In the genomic region with DNA sequence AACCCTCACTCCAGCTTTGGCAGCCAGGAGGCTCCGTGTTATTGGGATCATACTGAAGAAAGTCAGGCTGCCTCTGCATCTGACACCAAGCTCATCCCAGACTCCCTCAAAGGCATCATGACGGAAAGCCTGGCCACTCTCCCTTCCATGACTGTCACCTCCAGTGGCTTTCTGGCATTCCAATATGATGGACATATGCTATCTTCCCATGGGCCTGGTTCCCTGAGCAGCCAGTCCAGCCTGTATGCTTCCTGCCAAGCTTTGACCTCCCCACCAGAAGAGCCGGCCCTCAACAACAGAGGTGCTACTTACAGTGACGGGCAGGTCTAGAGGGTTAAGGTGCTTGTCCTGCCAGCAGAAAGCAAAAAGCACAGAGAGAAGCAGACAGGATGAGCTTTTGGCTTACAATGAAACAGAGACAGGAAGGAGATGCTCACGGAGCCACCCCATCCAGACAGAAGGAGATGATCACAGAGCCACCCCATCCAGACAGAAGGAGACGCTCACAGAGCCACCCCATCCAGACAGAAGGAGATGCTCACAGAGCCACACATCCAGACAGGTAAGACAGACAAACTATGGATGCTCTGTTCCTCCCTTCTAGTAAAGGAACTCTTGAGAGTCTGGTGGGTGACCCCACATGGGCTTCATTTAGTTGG, we compare ENCODE assay signal across 20 mouse cellular contexts. TPM values are rescaled to one million over a fixed set of nuclear protein-coding genes. Genes with fewer than 3 reads are reported as not detected.
DNase-seq lines count a peak whose midpoint lies in the region; ATAC-seq and TF ChIP-seq lines count a peak whose summit lies in the region.
"Had no signal": no experiment of that assay in that cellular context is flagged by ENCODE, and none has a peak within 500 bp of the region (broad histone marks: within the 10 kb centered on the region; RNA-seq: fewer than 3 reads in every experiment).

No protein-coding gene starts in this region.

- DNase-seq in hindbrain, postnatal 0 days (ENCODE audit: low spot score): no peak
- no peak for DNase-seq in hindbrain, embryonic 11.5 days (ENCODE audit: low spot score)
- DNase-seq in brain, adult 2 months (ENCODE audit: low read depth, low spot score): peak; percentile 78
- DNase-seq in cerebellum, adult 9-10 months: peak; percentile 75
- peak; percentile 75 to 79 for DNase-seq in cerebellum, postnatal 25 days
- DNase-seq in adrenal gland, postnatal 25 days: no peak
- DNase-seq in embryo, embryonic 9.5 days (ENCODE audit: extremely low spot score): no peak
- DNase-seq: adrenal gland, adult 8-10 months; forebrain, postnatal 0 days; gastrocnemius, postnatal 14 days; heart, adult 2 months; heart, postnatal 14 days; kidney, adult 11 months; kidney, adult 9 months had no signal

- no peaks in the 10 kb centered on the region for H3K27me3 ChIP-seq in hindbrain, postnatal 0 days (ENCODE audit: insufficient read depth, low read length)
- H3K27me3 ChIP-seq in hindbrain, embryonic 11.5 days (ENCODE audit: control insufficient read depth, insufficient read depth, low read length): no peaks in the 10 kb centered on the region
- H3K27me3 ChIP-seq: forebrain, embryonic 13.5 days; heart, embryonic 15.5 days had no signal

- no peaks in the 10 kb centered on the region for H3K4me1 ChIP-seq in hindbrain, postnatal 0 days (ENCODE audit: insufficient read depth, low read length)
- H3K4me1 ChIP-seq in hindbrain, embryonic 11.5 days (replicated peaks; ENCODE audit: control insufficient read depth, insufficient read depth, low read length): no peaks in the 10 kb centered on the region
- H3K4me1 ChIP-seq: embryonic facial prominence, embryonic 10.5 days; heart, embryonic 15.5 days had no signal

- H3K36me3 ChIP-seq in hindbrain, postnatal 0 days (ENCODE audit: insufficient read depth, low read length): peaks cover 36% of the 10 kb centered on the region; the same call in 1 of the 2 replicates
- H3K36me3 ChIP-seq in hindbrain, embryonic 11.5 days (ENCODE audit: control insufficient read depth, insufficient read depth, low read length): peaks cover 6% of the 10 kb centered on the region; the same call in 1 of the 2 replicates

- no peak overlapping the region for H3K4me2 ChIP-seq in hindbrain, postnatal 0 days (ENCODE audit: low read depth, low read length)
- no peak overlapping the region for H3K4me2 ChIP-seq in hindbrain, embryonic 11.5 days (replicated peaks; ENCODE audit: low read depth, low read length)
- H3K4me2 ChIP-seq: forebrain, embryonic 13.5 days; heart, embryonic 11.5 days; heart, embryonic 15.5 days; hindbrain, embryonic 14.5 days had no signal

- no peak for ATAC-seq in hindbrain, postnatal 0 days
- no peak for ATAC-seq in hindbrain, embryonic 11.5 days (ENCODE audit: low FRiP score)
- ATAC-seq: forebrain, embryonic 13.5 days; forebrain, postnatal 0 days had no signal

- H3K9me3 ChIP-seq in hindbrain, postnatal 0 days (ENCODE audit: low read length): no peaks in the 10 kb centered on the region
- no peaks in the 10 kb centered on the region for H3K9me3 ChIP-seq in hindbrain, embryonic 11.5 days (ENCODE audit: control insufficient read depth, low read length)
- H3K9me3 ChIP-seq: embryonic facial prominence, embryonic 10.5 days; forebrain, embryonic 13.5 days; G1E; heart, embryonic 15.5 days had no signal

- H3K9ac ChIP-seq in hindbrain, postnatal 0 days (replicated peaks; ENCODE audit: low read length): no peak overlapping the region
- no peak overlapping the region for H3K9ac ChIP-seq in hindbrain, embryonic 11.5 days (ENCODE audit: low read depth, low read length)
- H3K9ac ChIP-seq: forebrain, embryonic 13.5 days; forebrain, postnatal 0 days; heart, embryonic 15.5 days; hindbrain, embryonic 14.5 days had no signal

- 83% methylated on average over 6 of the region's 6 CpGs for WGBS in hindbrain, postnatal 0 days
- 90% methylated on average over 6 of the region's 6 CpGs for WGBS in hindbrain, embryonic 11.5 days

- no peak overlapping the region for H3K4me3 ChIP-seq in hindbrain, postnatal 0 days (ENCODE audit: low read length)
- no peak overlapping the region for H3K4me3 ChIP-seq in hindbrain, embryonic 11.5 days (ENCODE audit: low read depth, low read length)
- H3K4me3 ChIP-seq: embryonic facial prominence, embryonic 10.5 days; forebrain, embryonic 13.5 days; heart, adult 2 months; heart, embryonic 15.5 days had no signal

- no peak overlapping the region for H3K27ac ChIP-seq in hindbrain, postnatal 0 days
- H3K27ac ChIP-seq in hindbrain, embryonic 11.5 days (ENCODE audit: low read depth, low read length): no peak overlapping the region
- H3K27ac ChIP-seq: embryonic facial prominence, embryonic 10.5 days; forebrain, embryonic 13.5 days; heart, adult 2 months; heart, embryonic 15.5 days; hindbrain, embryonic 14.5 days had no signal

- TF ChIP-seq CTCF in hindbrain, postnatal 0 days (IDR thresholded peaks at IDR 0.05; ENCODE audit: low read depth): peak; percentile 16; the same call in 1 of the 2 replicates

RNA-seq across cellular contexts. Expression of a gene that starts 15.8 kb away (rescaled TPM):
- 97.1 and 120 TPM in 2 replicates for total RNA-seq in hindbrain, postnatal 0 days (2014; rRNA removed)
- polyA plus RNA-seq in hindbrain, postnatal 0 days (2015; fragmentation: Nextera tagmentation; extraction: Ambion mirVana): 65.7 and 68.1 TPM in 2 replicates
- 45.8 and 51.0 TPM in 2 replicates for polyA plus RNA-seq in hindbrain, embryonic 11.5 days (2014; fragmentation: Nextera tagmentation; extraction: Ambion mirVana)
- 53.0 and 62.2 TPM in 2 replicates for total RNA-seq in adrenal gland, postnatal 25 days (2021)

RNA-seq across cellular contexts. Expression of a gene that starts 22.8 kb away (rescaled TPM):
- total RNA-seq in hindbrain, postnatal 0 days (2014; rRNA removed): 99.4 and 105 TPM in 2 replicates
- polyA plus RNA-seq in hindbrain, postnatal 0 days (2015; fragmentation: Nextera tagmentation; extraction: Ambion mirVana): 68.9 and 71.8 TPM in 2 replicates
- 76.7 and 78.5 TPM in 2 replicates for polyA plus RNA-seq in hindbrain, embryonic 11.5 days (2014; fragmentation: Nextera tagmentation; extraction: Ambion mirVana)
- total RNA-seq in adrenal gland, postnatal 25 days (2021): 27.7 and 27.9 TPM in 2 replicates

Comparison
In these comparisons a context has a peak if more than half of its experiments do, and no peak if none do; other contexts are left out.
1. DNase-seq: peak in brain, adult 2 months (single experiment), cerebellum, adult 9-10 months (single experiment) and cerebellum, postnatal 25 days (2 of 2); none in hindbrain, postnatal 0 days (single experiment), hindbrain, embryonic 11.5 days (single experiment), adrenal gland, postnatal 25 days (single experiment) and embryo, embryonic 9.5 days (single experiment).